Mouse (Mus musculus) gastrocnemius, postnatal 36 days (tissue): ENCODE measurements around the gene Ptprn2. TPM values are rescaled to one million over a fixed set of nuclear protein-coding genes. Genes with fewer than 3 reads are reported as not detected.

Experiments
- microRNA-seq, 2 experiments: library from miRNA; unstranded; fragments of <30 nt; microRNA quantifications; one replicate each; pipeline ENCODE4 v1.2.0; 2021
- total RNA-seq, 2 experiments: library from RNA; stranded (reverse); gene quantifications; 2 replicates each; pipeline ENCODE4 v1.2.3; 2021

Gene Ptprn2
- total RNA-seq, 2 experiments from 2014 or later: not detected

Small RNAs within 50 kb of the gene (microRNA-seq; reads per million reads assigned to microRNA genes)
- 0.72 to 2.2 reads per million in 2 experiments for gene Mir153

Other genes with a start within 250 kb of the Ptprn2 start
- gene Wdr60, start 222.7 kb upstream of the Ptprn2 start, total RNA-seq: 10 to 100 TPM in 1 of 2 experiments, 1 to 10 TPM in 1; 9.2 to 10.7 TPM
- gene Gm11027, start 210.3 kb upstream of the Ptprn2 start, total RNA-seq: not detected
- gene Esyt2, start 204.5 kb upstream of the Ptprn2 start, total RNA-seq: 10 to 100 TPM; 18.7 to 20.6 TPM
- gene Ncapg2, start 80.3 kb upstream of the Ptprn2 start, total RNA-seq: 1 to 10 TPM; 1.9 to 2.2 TPM